Mouse (Mus musculus): ENCODE measurements at regions not wholly inside any gene's neighbourhood (a gene's known extent, or its start where the extent isn't known, plus 50 kb on each side); places are given as distances from the start of the nearest gene placed in this dataset.

GRCm38 (mm10) chr5:50743030-50743429 is 684.2 kb upstream of the Adgra3 start:
- Histone ChIP-seq H3K4me1 (replicated peaks) (no peaks in the 10 kb centered on the region; the same call in 1 of the 2 replicates), H3K4me2 (no peak overlapping the region), H3K9ac (replicated peaks) (no peak overlapping the region), H3K27me3 (no peaks in the 10 kb centered on the region), H3K9me3 (no peaks in the 10 kb centered on the region), H3K4me3 (replicated peaks) (no peak overlapping the region), H3K27ac (no peak overlapping the region), H3K36me3 (no peaks in the 10 kb centered on the region)
- WGBS = 35% methylated on average over 5 of the region's 5 CpGs
- ATAC-seq (ENCODE audit: insufficient number of reproducible peaks, insufficient read depth, low FRiP score, low TSS enrichment, low read depth) = peak; percentile 56; the same call in 1 of the 2 replicates

GRCm38 (mm10) chr5:50733711-50734110 is 674.9 kb upstream of the Adgra3 start:
- WGBS = 78% methylated on average over 3 of the region's 3 CpGs

GRCm38 (mm10) chr5:50728337-50729003 is 669.7 kb upstream of the Adgra3 start:
- H3K27me3 ChIP-seq = no peaks in the 10 kb centered on the region
- no peaks in the 10 kb centered on the region for H3K4me1 ChIP-seq (replicated peaks)
- H3K9me3 ChIP-seq = no peaks in the 10 kb centered on the region
- no peak for ATAC-seq (ENCODE audit: insufficient number of reproducible peaks, insufficient read depth, low FRiP score, low TSS enrichment, low read depth)
- 65% methylated on average over 1 of the region's 1 CpGs for WGBS
- no peaks in the 10 kb centered on the region for H3K36me3 ChIP-seq
- H3K27ac ChIP-seq = no peak overlapping the region
- H3K9ac ChIP-seq (replicated peaks) = no peak overlapping the region
- H3K4me2 ChIP-seq = no peak overlapping the region
- no peak overlapping the region for H3K4me3 ChIP-seq (replicated peaks)

More at GRCm38 (mm10) chr5:50733711-50734110, 674.9 kb upstream of the Adgra3 start:
- no peaks in the 10 kb centered on the region for H3K4me1 ChIP-seq (replicated peaks)
- no peaks in the 10 kb centered on the region for H3K27me3 ChIP-seq
- H3K36me3 ChIP-seq = no peaks in the 10 kb centered on the region
- ATAC-seq (ENCODE audit: insufficient number of reproducible peaks, insufficient read depth, low FRiP score, low TSS enrichment, low read depth) = no peak
- no peak overlapping the region for H3K9ac ChIP-seq (replicated peaks)
- no peak overlapping the region for H3K4me3 ChIP-seq (replicated peaks)
- H3K4me2 ChIP-seq = no peak overlapping the region
- no peak overlapping the region for H3K27ac ChIP-seq
- H3K9me3 ChIP-seq = no peaks in the 10 kb centered on the region

GRCm38 (mm10) chr5:50706945-50707663 is 648.3 kb upstream of the Adgra3 start:
- Histone ChIP-seq H3K36me3 (no peaks in the 10 kb centered on the region), H3K27me3 (no peaks in the 10 kb centered on the region), H3K4me1 (replicated peaks) (no peaks in the 10 kb centered on the region), H3K9me3 (no peaks in the 10 kb centered on the region), H3K4me3 (replicated peaks) (no peak overlapping the region), H3K27ac (no peak overlapping the region), H3K4me2 (no peak overlapping the region), H3K9ac (replicated peaks) (no peak overlapping the region)
- 40% methylated on average over 2 of the region's 2 CpGs for WGBS
- ATAC-seq (ENCODE audit: insufficient number of reproducible peaks, insufficient read depth, low FRiP score, low TSS enrichment, low read depth) = no peak

GRCm38 (mm10) chr5:50698084-50698483 is 639.3 kb upstream of the Adgra3 start:
- 24% methylated on average over 2 of the region's 2 CpGs for WGBS

DNA sequence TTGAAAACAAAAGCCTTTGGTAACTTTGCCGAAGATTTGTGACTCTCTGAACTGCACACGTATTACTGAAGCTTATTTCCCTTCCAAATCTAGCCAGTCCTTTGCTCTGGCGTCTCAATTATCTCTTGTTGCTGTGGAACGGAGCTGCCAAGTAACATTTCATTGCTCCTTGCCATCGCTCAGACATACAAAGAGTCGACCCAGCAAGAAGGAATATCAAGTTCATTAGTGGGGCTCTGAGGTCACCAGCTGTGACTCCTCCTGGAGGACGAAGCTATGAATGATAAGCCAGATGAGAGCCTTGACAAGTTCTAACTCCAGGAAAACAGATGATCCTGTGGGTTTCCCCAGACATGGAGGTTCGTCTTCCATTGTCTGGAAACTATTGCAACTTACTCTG is 638.8 kb upstream of the Adgra3 start:
- H3K27ac ChIP-seq = no peak overlapping the region
- H3K4me1 ChIP-seq (replicated peaks) = no peaks in the 10 kb centered on the region
- H3K9me3 ChIP-seq = no peaks in the 10 kb centered on the region
- no peak overlapping the region for H3K4me2 ChIP-seq
- H3K27me3 ChIP-seq = no peaks in the 10 kb centered on the region
- no peak for ATAC-seq (ENCODE audit: insufficient number of reproducible peaks, insufficient read depth, low FRiP score, low TSS enrichment, low read depth)
- no peaks in the 10 kb centered on the region for H3K36me3 ChIP-seq
- no peak overlapping the region for H3K9ac ChIP-seq (replicated peaks)
- 61% methylated on average over 8 of the region's 8 CpGs for WGBS
- H3K4me3 ChIP-seq (replicated peaks) = no peak overlapping the region

More at GRCm38 (mm10) chr5:50698084-50698483, 639.3 kb upstream of the Adgra3 start:
- Histone ChIP-seq H3K4me2 (no peak overlapping the region), H3K4me3 (replicated peaks) (no peak overlapping the region), H3K36me3 (no peaks in the 10 kb centered on the region), H3K4me1 (replicated peaks) (no peaks in the 10 kb centered on the region), H3K9me3 (no peaks in the 10 kb centered on the region), H3K27ac (no peak overlapping the region), H3K27me3 (no peaks in the 10 kb centered on the region), H3K9ac (replicated peaks) (no peak overlapping the region)
- no peak for ATAC-seq (ENCODE audit: insufficient number of reproducible peaks, insufficient read depth, low FRiP score, low TSS enrichment, low read depth)

- no peak overlapping the region for H3K4me2 ChIP-seq
- ATAC-seq (ENCODE audit: insufficient number of reproducible peaks, insufficient read depth, low FRiP score, low TSS enrichment, low read depth) = no peak
- no peaks in the 10 kb centered on the region for H3K27me3 ChIP-seq
- H3K4me1 ChIP-seq (replicated peaks) = no peaks in the 10 kb centered on the region
- no peaks in the 10 kb centered on the region for H3K9me3 ChIP-seq
- no peak overlapping the region for H3K27ac ChIP-seq
- no peaks in the 10 kb centered on the region for H3K36me3 ChIP-seq
- H3K4me3 ChIP-seq (replicated peaks) = no peak overlapping the region
- no peak overlapping the region for H3K9ac ChIP-seq (replicated peaks)
- WGBS = 71% methylated on average over 2 of the region's 2 CpGs
Measured at GRCm38 (mm10) chr5:50688362-50688761, 629.6 kb upstream of the Adgra3 start.

DNA sequence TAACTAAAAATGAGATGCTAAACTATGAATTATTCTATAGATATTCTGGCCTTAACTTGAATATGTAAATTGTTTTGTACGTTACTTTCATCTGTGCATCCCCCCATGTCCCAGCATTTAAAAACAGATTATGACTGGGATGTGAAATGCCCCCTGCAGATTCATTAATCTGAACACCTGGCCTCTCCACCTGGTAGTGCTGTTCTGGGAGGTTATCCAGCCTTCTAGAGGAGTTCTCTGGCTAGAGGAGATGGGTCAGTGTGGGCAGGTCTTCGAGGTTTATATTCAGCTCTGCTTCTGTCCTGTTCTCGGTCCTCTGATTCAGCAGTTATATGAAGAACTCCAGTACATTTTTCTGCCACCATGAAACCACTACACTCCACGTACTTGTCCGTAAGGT is 625.2 kb upstream of the Adgra3 start:
- WGBS = 88% methylated on average over 5 of the region's 5 CpGs
- no peak for ATAC-seq (ENCODE audit: insufficient number of reproducible peaks, insufficient read depth, low FRiP score, low TSS enrichment, low read depth)

GRCm38 (mm10) chr5:50636539-50636938 is 577.7 kb upstream of the Adgra3 start:
- Histone ChIP-seq H3K27me3 (no peaks in the 10 kb centered on the region), H3K27ac (no peak overlapping the region), H3K9ac (replicated peaks) (no peak overlapping the region), H3K36me3 (no peaks in the 10 kb centered on the region), H3K4me1 (replicated peaks) (no peaks in the 10 kb centered on the region), H3K9me3 (no peaks in the 10 kb centered on the region), H3K4me3 (replicated peaks) (no peak overlapping the region), H3K4me2 (no peak overlapping the region)
- no peak for ATAC-seq (ENCODE audit: insufficient number of reproducible peaks, insufficient read depth, low FRiP score, low TSS enrichment, low read depth)

More for the DNA sequence above, 625.2 kb upstream of the Adgra3 start:
- Histone ChIP-seq H3K36me3 (no peaks in the 10 kb centered on the region), H3K9ac (replicated peaks) (no peak overlapping the region), H3K4me2 (no peak overlapping the region), H3K4me3 (replicated peaks) (no peak overlapping the region), H3K27me3 (no peaks in the 10 kb centered on the region), H3K4me1 (replicated peaks) (no peaks in the 10 kb centered on the region), H3K9me3 (no peaks in the 10 kb centered on the region), H3K27ac (no peak overlapping the region)

DNA sequence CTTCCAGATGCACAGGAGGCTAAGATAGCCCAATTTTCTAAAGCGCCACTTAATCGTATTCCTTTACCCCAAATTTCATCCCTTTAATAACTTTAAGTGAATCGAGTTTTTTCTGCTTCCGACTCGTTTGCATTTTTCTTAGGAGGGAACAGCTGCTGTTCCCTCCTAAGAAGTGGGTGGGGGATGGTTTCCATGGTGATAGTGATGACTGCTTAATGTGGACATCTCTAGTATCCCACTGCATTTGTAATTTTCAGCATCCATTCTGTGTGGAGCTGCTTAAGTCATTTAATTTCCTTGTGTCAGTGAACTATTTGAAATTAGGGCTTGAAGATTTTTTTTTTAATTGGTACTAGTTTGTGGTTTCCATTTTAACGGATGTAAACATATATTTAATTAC is 567.8 kb upstream of the Adgra3 start:
- Histone ChIP-seq H3K4me3 (replicated peaks) (no peak overlapping the region), H3K4me1 (replicated peaks) (no peaks in the 10 kb centered on the region), H3K4me2 (no peak overlapping the region), H3K27me3 (no peaks in the 10 kb centered on the region), H3K36me3 (no peaks in the 10 kb centered on the region), H3K27ac (no peak overlapping the region), H3K9ac (replicated peaks) (no peak overlapping the region), H3K9me3 (no peaks in the 10 kb centered on the region)
- 78% methylated on average over 6 of the region's 6 CpGs for WGBS
- ATAC-seq (ENCODE audit: insufficient number of reproducible peaks, insufficient read depth, low FRiP score, low TSS enrichment, low read depth) = no peak

DNA sequence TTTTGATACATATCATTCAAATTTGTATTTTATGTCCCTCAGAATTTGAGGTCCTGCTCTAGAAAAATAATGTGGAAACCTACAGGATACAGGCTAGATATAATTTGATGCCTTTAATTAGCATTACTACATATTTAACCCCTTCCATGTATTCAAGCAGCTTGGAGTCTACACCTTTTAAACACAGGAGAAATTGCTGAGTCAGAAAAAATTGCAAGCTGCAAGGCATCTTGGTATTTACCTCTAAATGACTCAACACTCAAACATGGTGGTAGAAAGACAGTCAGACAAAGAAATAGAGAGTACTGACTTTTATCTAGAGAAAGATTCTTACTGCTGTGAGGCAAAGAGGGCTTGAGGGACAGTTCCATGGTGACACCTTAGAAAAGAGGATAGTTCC is 565.4 kb upstream of the Adgra3 start:
- Histone ChIP-seq H3K36me3 (no peaks in the 10 kb centered on the region), H3K27ac (no peak overlapping the region), H3K4me1 (replicated peaks) (no peaks in the 10 kb centered on the region), H3K27me3 (no peaks in the 10 kb centered on the region), H3K9me3 (no peaks in the 10 kb centered on the region), H3K4me2 (no peak overlapping the region), H3K9ac (replicated peaks) (no peak overlapping the region), H3K4me3 (replicated peaks) (no peak overlapping the region)
- no peak for ATAC-seq (ENCODE audit: insufficient number of reproducible peaks, insufficient read depth, low FRiP score, low TSS enrichment, low read depth)

All from limb, embryonic 12.5 days (tissue).